Mouse (Mus musculus): ENCODE results near the gene Syf2. TPM values are rescaled to one million over a fixed set of nuclear protein-coding genes. Genes with fewer than 3 reads are reported as not detected.

Syf2 gene
- polyA plus RNA-seq, 1 experiment = 49.3 TPM

- no peak for TF ChIP-seq GATA1 (IDR thresholded peaks at IDR 0.05; ENCODE audit: low read length)
Measured at GRCm38 (mm10) chr4:134985626-134986335, 55.1 kb downstream of the Syf2 start.

GRCm38 (mm10) chr4:134986336-134986635 lies 55.6 kb downstream of the Syf2 start:
- no peak for TF ChIP-seq GATA1 (IDR thresholded peaks at IDR 0.05; ENCODE audit: low read length)

GRCm38 (mm10) chr4:134986963-134987362 lies 56.3 kb downstream of the Syf2 start:
- no peak for TF ChIP-seq GATA1 (IDR thresholded peaks at IDR 0.05; ENCODE audit: low read length)

Other genes with a start within 250 kb of the Syf2 start
- not detected in 2 replicates for gene Man1c1, start 226.6 kb upstream of the Syf2 start, polyA plus RNA-seq (2012)
- 9.9 and 11.2 TPM in 2 replicates for gene Ldlrap1, start 162.9 kb upstream of the Syf2 start, polyA plus RNA-seq (2012)
- gene Maco1, start 77.6 kb upstream of the Syf2 start, polyA plus RNA-seq (2012) = 9.3 and 10.0 TPM in 2 replicates
- gene Rhd, start 66.4 kb upstream of the Syf2 start, polyA plus RNA-seq (2012) = 3.1 and 4.3 TPM in 2 replicates
- gene Tmem50a, start 15.9 kb upstream of the Syf2 start, polyA plus RNA-seq (2012) = 5.1 and 5.4 TPM in 2 replicates
- 271 and 359 TPM in 2 replicates for gene Rsrp1, start 7.3 kb upstream of the Syf2 start, polyA plus RNA-seq (2012)
- gene Runx3, start 189.8 kb downstream of the Syf2 start, polyA plus RNA-seq (2012) = not detected in 2 replicates

All from G1E-ER4 (cell line).